Mouse (Mus musculus) stomach, postnatal 0 days (tissue): Measurements from ENCODE around the gene 4930539E08Rik.

Experiments used
- CTCF ChIP-seq: IDR thresholded peaks from 2 replicates; pipeline ENCODE4 v1.5.1; 2016; ENCODE audit warnings: antibody characterized with exemption, low read depth, mild to moderate bottlenecking, moderate library complexity
- EP300 ChIP-seq: optimal IDR thresholded peaks from 2 replicates; pipeline ENCODE3; 2016; ENCODE audit warnings: antibody characterized with exemption

- TF ChIP-seq CTCF: peak; percentile 66
- TF ChIP-seq EP300: no peak
These were observed 21.7 kb upstream of the 4930539E08Rik start for GRCm38 (mm10) chr17:28936622-28937345.
